Comparison of ENCODE assay signal across 8 mouse cellular contexts in the genomic region with DNA sequence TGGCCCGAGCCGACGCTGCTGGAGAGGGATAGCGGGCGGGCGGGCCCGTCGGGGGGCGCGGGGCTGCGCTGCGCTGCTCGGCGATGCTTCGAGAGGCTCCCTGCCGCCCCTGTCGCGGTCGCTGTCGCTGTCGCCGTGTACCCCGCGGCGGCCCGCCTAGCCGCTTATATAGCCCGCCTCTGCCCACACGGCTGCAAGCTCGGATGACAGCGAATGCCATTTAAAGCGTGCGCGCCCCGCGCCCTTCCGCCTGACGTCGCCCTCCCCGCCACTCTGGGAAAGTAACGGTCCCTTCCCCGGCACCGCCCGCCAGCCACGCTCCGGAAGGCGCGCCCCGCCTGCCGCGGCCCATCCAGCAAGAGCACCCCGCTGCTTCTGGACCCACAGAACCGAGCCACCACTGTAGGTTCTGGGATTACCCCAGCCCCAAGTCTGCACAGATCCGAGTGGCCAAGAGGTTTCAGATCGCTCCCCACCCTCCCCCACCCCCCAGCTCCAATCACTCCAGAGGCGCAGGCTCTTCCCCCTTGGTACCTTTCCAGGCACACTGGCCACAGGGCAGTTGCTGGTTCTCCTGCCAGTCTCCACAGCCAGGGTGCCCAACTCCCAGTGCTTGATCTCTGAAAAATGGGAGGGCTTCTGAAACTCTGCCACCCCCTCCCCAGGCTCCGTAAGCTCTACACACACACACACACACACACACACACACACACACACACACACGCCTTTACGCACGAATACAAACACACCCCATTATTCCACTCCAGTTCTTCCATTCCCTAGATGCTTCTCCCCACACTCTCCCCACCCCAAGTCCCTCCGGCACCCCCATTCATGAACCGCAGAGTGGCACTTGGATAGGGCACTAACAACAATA. TPM values are rescaled to one million over a fixed set of nuclear protein-coding genes. Genes with fewer than 3 reads are reported as not detected.
DNase-seq lines count a peak whose midpoint lies in the region; ATAC-seq and TF ChIP-seq lines count a peak whose summit lies in the region.
"Had no signal": no experiment of that assay in that cellular context is flagged by ENCODE, and none has a peak within 500 bp of the region (broad histone marks: within the 10 kb centered on the region; RNA-seq: fewer than 3 reads in every experiment).

TSS of gene Gm13889 (minus strand) at position 294 of the 877 bp plus-strand sequence.

- no peaks in the 10 kb centered on the region for H3K9me3 ChIP-seq in embryonic facial prominence, embryonic 10.5 days
- no peaks in the 10 kb centered on the region for H3K9me3 ChIP-seq in midbrain, embryonic 12.5 days
- H3K9me3 ChIP-seq in stomach, embryonic 14.5 days (ENCODE audit: control insufficient read depth, low read depth, low read length): no peaks in the 10 kb centered on the region

- peak; percentile 68 for ATAC-seq in midbrain, embryonic 12.5 days (ENCODE audit: low FRiP score, low read depth)
- ATAC-seq in stomach, embryonic 14.5 days (ENCODE audit: insufficient number of reproducible peaks, insufficient read depth, low FRiP score, low read depth): peak; percentile 63

- no peak for TF ChIP-seq POLR2A in bone marrow macrophage, adult 2 months (IDR thresholded peaks at IDR 0.05; ENCODE audit: borderline replicate concordance, low read depth, low read length)

- peaks cover 10% of the 10 kb centered on the region for H3K4me1 ChIP-seq in bone marrow macrophage, adult 2 months (ENCODE audit: control insufficient read depth, insufficient read depth, low read length)
- peaks cover 31% of the 10 kb centered on the region for H3K4me1 ChIP-seq in embryonic facial prominence, embryonic 10.5 days
- H3K4me1 ChIP-seq in midbrain, embryonic 12.5 days: peaks cover 37% of the 10 kb centered on the region
- peaks cover 11% of the 10 kb centered on the region for H3K4me1 ChIP-seq in stomach, embryonic 14.5 days (ENCODE audit: control insufficient read depth, insufficient read depth, low read length)

- no peak for TF ChIP-seq CTCF in bone marrow macrophage, adult 2 months (IDR thresholded peaks at IDR 0.05; ENCODE audit: low read depth, low read length)

- peak within 1 kb of the TSS; percentile 68 for H3K9ac ChIP-seq in midbrain, embryonic 12.5 days (replicated peaks)
- H3K9ac ChIP-seq in stomach, embryonic 14.5 days (replicated peaks; ENCODE audit: low read depth, low read length): peak within 1 kb of the TSS; percentile 57

- H3K27me3 ChIP-seq in embryonic facial prominence, embryonic 10.5 days (replicated peaks; ENCODE audit: low read depth, poor library complexity, severe bottlenecking): peaks cover 86% of the 10 kb centered on the region
- peaks cover 60% of the 10 kb centered on the region for H3K27me3 ChIP-seq in midbrain, embryonic 12.5 days
- 0 out of 2 replicates have a peak, but pooled peaks cover 5% of the 10 kb centered on the region for H3K27me3 ChIP-seq in stomach, embryonic 14.5 days (ENCODE audit: control insufficient read depth, insufficient read depth, low read length)

- DNase-seq in embryonic facial prominence, embryonic 10.5 days (ENCODE audit: low spot score): peak; percentile 69
- peak; percentile 97 for DNase-seq in heart, adult 11 months
- peak; percentile 70 for DNase-seq in kidney, adult 11 months
- DNase-seq in left cerebral cortex, postnatal 4 days: peak; percentile 72

- H3K4me2 ChIP-seq in midbrain, embryonic 12.5 days (replicated peaks): peak within 1 kb of the TSS; percentile 99
- peak within 1 kb of the TSS; percentile 95 for H3K4me2 ChIP-seq in stomach, embryonic 14.5 days (replicated peaks; ENCODE audit: low read depth, low read length)

- no peaks in the 10 kb centered on the region for H3K36me3 ChIP-seq in embryonic facial prominence, embryonic 10.5 days (replicated peaks)
- no peaks in the 10 kb centered on the region for H3K36me3 ChIP-seq in midbrain, embryonic 12.5 days
- H3K36me3 ChIP-seq in stomach, embryonic 14.5 days (ENCODE audit: control insufficient read depth, insufficient read depth, low read length): no peaks in the 10 kb centered on the region

- intact Hi-C loops in left cerebral cortex, postnatal 4 days (cut with DNase I): loop anchor here (5.0 kb wide), 2 partner anchors 70 to 85 kb away; no protein-coding TSS in a partner anchor

- 5% methylated on average over 59 of the region's 62 CpGs for WGBS in embryonic facial prominence, embryonic 10.5 days
- WGBS in midbrain, embryonic 12.5 days: 5% methylated on average over 57 of the region's 62 CpGs
- 5% methylated on average over 59 of the region's 62 CpGs for WGBS in stomach, embryonic 14.5 days

- peak within 1 kb of the TSS; percentile 57 for H3K4me3 ChIP-seq in bone marrow macrophage, adult 2 months (ENCODE audit: insufficient read depth, low read length)
- peak within 1 kb of the TSS; percentile 68 for H3K4me3 ChIP-seq in embryonic facial prominence, embryonic 10.5 days
- H3K4me3 ChIP-seq in midbrain, embryonic 12.5 days: peak within 1 kb of the TSS; percentile 68
- H3K4me3 ChIP-seq in stomach, embryonic 14.5 days (ENCODE audit: low read depth, low read length): peak within 1 kb of the TSS; percentile 69

- H3K27ac ChIP-seq in bone marrow macrophage, adult 2 months (ENCODE audit: insufficient read depth, low read depth, low read length): no peak within 1 kb of the TSS
- H3K27ac ChIP-seq in embryonic facial prominence, embryonic 10.5 days (replicated peaks): peak within 1 kb of the TSS; percentile 73
- peak within 1 kb of the TSS; percentile 42; the same call in 1 of the 2 replicates for H3K27ac ChIP-seq in midbrain, embryonic 12.5 days (replicated peaks)
- H3K27ac ChIP-seq in stomach, embryonic 14.5 days (ENCODE audit: low read length): peak within 1 kb of the TSS; percentile 72

RNA-seq across cellular contexts. Expression of gene Gm13889, which starts in this region (rescaled TPM):
- not detected in 2 replicates for polyA plus RNA-seq in bone marrow macrophage, adult 2 months (2012; ENCODE audit: insufficient read depth, insufficient read length, missing spikeins)
- 1.9 and 2.4 TPM in 2 replicates for polyA plus RNA-seq in embryonic facial prominence, embryonic 10.5 days (2016; fragmentation: Nextera tagmentation; extraction: Ambion mirVana)
- total RNA-seq in left cerebral cortex, postnatal 4 days (2021): 10 to 100 TPM; 44.3 to 45.6 TPM
- 4.2 and 5.2 TPM in 2 replicates for polyA plus RNA-seq in midbrain, embryonic 12.5 days (2016; fragmentation: Nextera tagmentation; extraction: Ambion mirVana)
- polyA plus RNA-seq in stomach, embryonic 14.5 days (2014; fragmentation: Nextera tagmentation; extraction: Ambion mirVana): 26.1 and 26.8 TPM in 2 replicates
- total RNA-seq: hematopoietic stem cell, adult 5-6 weeks had no signal
